Mouse (Mus musculus) monocyte, adult 2 months (primary cell): ENCODE measurements around the gene Crabp2.

Experiments used
- DNase-seq, 2 experiments: peaks; one replicate each; pipeline ENCODE4 v3.0.0; 2022; ENCODE audit warnings: low spot score in 2 of 2, low read depth in 1 of 2

The Crabp2 gene

DNA sequence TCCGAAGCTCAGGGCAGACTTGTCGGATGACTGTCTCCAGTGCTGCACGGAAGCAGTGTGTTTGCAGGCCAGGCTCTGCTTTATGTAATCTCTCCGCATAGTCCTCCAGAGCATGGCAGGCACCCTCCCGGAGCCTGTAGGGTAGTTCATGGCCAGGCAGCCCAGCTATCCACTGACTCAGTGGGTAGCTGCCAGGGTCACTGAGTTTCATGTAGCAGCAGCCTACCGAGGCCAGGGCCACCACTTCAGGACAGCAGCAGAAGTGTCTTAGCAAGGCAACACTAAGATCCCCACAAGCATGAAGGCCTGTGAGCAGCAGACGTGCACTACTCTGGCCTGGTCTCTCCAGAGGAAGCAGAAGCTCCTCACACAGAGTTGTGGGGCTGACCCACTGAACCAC, 23.5 kb upstream of the Crabp2 start:
- no peak for DNase-seq

DNA sequence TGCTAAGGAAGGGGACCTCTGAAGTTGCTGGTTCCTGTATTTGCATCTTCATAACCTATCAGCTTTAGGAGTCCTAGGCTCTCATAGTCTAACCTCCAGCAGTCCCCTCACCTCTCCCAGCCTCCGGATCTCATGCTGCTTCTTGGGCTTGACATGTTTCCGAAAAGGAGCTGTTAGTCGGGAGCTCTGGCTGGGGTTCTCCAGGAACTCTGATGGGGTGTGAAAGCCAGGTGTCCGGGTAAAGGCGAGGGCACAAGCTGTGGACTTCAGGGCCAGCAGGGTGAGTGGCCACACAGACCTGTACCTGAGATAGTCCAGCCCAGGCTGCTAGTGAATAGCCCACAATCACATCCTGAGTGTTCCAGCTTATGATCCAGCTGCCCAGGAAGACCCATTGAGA, 21.0 kb upstream of the Crabp2 start:
- DNase-seq: no peak

DNA sequence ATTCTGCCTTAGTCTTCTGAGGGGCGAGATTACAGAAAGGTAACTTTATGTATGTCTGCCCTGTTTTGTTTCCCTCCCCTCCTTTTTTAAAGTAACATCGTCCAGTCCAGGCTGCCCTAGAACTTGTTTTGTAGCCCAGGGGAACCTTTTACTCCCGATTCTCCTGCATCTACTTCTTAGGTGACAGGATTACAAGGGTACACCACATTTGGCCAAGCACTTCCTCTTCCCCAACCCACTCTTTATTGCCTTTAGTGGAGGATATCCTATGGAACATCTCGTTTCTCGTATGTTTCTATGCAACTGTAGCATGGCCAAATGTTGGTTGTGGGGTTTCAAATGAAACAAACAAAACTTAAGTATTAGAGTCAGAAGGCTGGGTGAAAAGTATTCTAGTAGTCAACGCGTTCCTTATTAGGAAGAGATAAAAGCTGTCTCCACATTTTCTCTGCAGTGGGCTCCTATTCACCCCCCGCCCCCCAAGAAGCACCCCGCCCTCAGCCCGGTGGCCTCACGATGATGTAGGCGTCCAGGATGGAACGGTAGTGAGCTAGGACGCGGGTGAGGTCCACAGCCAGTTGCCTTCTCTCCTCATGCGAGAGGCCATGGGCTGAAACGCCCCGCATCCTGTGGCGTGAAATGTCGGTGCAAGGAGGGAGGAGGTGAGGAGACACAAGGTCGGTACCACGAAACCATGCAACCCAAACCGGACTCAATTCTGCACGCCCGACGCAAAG, 19.0 kb upstream of the Crabp2 start:
- DNase-seq: no peak

DNA sequence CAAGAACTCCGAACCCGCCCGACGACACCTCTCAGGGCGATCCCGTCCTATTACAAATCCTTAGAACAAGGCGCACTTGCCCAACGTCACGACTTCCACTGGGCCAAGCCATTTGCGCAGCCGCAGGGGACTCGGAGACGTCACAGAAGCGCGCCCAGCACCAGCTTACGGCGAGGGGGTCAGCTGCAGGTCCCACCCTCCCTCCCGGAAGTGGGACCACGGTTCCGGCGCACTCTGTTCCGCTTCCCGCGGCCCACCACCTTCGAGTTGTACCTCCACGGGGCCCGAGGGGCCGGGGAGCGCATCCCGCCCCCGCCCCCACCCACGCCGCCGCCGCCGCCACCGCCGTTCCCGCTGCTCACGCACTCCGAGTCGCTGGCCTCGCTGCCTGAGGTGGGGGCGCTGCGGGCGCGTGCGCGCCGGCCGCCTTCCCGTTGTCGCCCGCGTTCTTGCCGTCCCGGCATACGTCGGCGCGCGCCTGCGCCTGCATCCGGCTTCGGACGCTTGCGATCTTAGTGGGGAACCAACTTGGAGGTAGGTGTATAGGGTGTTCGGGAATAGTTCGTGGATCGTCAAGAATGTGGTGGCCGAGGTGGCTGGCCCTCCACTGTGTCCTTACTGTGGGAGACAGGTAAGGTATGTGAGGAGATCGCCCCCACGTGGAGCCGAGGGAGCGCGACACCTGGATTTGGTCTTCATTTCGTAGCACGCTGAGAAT, 18.2 kb upstream of the Crabp2 start, which contains the start of the genes Isg20l2 and Rrnad1:
Gene Isg20l2 (plus strand): TSS at position 237 of the 718 bp plus-strand sequence.
Gene Rrnad1 (minus strand): TSS at position 640 of the 718 bp plus-strand sequence.
- DNase-seq: peak; percentile 84 to 93

DNA sequence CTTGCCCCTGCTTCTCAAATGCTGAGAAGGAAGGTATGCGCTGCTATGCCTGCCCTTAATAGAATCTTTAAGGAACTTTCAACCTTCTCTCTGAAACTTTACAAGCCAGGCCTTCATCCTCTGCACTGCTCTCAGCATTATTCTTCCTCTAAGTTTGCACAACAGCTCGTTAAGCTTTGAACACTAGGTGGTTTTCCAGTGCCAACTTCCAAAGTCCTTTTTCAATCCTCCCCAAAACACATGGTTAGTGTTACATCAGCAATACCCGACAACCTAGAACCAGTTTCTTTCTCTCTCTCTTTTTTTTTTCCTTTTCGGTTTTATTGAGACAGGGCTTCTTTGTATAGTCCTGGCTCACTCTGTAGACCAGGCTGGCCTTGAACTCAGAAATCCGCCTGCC, 14.4 kb upstream of the Crabp2 start:
- no peak for DNase-seq

DNA sequence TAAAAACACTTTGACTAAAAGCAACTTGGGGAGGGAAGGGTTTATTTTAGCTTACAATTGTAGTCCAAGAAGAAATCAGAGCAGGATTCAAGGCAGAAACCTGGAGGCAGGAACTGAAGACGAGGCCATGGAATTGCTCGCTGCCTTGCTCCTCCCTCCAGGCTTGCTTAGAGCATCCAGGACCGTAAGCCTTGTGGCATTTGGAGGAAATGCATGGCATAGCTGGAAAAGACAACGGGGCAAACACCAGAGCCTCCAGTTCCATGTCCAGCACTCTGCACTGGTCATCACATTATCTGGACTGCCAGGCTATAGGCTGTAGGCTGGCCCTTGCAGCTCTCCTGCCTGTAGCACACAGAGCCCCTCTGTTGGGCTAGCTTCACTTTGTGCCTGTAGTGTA, 14.0 kb upstream of the Crabp2 start:
- DNase-seq: no peak

DNA sequence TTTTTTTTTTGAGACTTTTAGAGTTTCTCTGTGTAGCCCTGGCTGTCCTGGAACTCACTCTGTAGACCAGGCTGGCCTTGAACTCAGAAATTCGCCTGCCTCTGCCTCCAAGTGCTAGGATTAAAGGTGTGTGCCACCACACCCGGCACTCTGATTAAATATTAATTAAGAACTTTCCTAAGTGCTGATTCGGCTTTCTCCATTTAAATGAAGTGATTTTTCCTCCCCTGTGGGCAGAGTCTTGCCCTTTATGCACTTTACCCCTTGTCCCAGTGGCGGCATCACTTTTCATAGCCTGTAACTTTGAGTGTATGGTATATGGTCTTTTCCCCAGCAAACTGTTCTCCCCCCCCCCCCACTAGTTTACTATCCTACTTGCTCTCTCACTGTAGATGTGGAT, 13.3 kb upstream of the Crabp2 start:
- DNase-seq: no peak

DNA sequence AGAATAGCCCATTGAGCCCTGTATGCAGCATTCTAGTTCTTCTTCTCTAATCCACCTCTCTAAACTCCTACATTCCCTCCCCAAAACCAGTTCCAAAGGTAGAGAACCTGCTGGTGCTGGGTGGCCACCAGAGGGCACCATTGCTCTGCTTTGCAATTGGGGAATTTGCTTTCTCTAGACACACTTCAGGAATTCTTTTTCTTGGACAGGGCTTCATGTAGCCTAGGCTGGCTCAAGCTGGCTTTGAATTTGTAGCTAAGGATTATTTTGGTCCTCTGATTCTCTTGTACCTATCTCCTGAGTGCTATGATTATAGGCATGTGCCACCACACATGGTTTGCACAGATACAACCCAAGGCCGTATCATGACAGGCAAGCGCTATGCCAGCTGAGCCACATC, 12.7 kb upstream of the Crabp2 start:
- DNase-seq: no peak

DNA sequence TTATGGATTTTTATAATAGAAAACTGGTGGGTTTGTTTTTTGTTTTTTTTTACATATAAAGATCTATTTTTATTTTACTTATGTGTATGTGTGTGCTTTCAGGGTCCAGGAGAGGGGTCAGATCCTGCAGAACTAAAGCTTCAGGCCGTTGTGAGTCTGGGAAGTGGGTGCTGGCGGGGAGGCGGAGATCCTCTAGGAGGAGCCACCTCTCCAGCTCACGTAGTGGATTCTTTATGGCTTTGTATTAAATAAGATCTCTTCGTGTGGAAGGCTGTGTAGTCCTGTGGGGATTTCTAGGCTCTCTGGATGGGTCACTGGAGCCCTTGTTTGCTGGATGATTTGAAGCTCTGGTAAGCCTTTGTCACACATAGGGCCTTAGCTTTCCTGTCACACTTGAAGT, 7.9 kb upstream of the Crabp2 start:
- DNase-seq: no peak

DNA sequence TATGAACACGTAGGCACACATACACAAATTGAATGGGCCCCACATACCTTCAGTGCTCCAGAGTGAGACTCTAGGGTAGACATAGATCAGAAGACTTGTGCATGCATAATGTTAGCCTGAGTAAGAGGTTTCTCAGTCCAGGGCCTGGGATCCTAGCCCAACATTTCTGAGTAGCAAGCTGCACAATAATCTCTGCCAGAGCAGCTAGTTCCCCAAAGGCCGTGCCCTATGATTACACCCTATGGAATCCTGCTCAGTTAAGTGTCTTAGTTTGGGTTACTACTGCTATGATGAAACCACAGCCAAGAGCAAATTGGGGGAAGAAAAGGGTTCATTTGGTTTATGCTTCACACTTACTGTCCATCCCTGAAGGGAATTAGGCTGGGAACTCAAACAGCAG, 6.0 kb upstream of the Crabp2 start:
- no peak for DNase-seq

DNA sequence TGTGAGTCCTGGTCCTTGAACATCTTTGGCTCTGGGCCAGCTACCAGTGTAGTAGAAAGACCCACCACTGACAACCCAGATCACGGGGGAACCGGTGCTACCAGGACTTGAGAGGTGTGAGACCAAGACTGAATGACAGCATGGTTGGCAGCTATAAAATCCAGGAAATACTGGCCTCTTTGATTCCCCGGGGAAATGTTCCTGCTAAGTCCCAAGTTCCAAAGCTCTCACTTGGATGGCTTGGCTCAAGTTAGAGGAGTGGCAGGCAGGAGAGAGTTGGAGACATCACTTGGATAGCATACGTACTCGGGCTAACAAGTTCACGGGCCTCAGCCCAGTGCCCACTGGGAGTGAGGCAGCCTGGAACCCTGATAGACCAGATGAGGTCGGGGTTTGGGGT, 4.9 kb upstream of the Crabp2 start:
- no peak for DNase-seq

DNA sequence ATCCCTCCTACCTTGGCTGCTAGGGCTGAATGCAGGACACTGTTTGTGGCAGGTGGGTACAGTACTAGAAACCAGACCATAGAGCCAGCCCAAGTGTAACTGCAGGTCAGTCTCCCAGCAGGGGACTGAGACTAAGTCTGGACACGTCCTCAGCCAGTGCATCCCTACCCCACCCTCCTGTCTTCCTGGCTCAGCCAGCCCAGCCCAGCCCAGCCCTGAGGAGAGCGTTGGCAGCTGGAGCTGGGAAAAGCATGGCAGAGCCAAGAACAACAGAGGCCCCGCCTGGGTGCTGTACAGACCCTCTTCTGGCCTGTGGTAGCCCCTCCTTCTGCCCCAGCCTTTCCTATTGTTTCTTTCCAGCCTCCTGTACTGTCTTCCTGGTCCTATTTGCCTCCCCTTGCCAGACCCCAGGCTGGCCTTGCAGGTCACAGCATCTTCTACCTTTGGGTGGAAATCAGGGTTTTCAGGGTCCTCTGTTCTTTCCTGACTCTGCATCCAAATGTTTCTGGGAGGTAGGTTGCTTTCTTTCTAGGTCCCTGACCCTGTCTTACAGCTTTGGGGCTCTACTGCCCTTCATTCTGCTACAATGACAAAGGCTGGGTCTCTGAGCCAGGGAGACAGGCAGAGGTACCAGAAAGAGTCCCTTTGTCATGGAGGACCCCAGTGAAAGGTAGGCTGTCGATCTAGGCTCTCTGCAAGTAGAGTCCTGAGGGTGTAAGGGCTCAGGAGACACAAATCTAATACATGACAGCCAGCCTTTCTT, 3.4 kb upstream of the Crabp2 start:
- no peak for DNase-seq

DNA sequence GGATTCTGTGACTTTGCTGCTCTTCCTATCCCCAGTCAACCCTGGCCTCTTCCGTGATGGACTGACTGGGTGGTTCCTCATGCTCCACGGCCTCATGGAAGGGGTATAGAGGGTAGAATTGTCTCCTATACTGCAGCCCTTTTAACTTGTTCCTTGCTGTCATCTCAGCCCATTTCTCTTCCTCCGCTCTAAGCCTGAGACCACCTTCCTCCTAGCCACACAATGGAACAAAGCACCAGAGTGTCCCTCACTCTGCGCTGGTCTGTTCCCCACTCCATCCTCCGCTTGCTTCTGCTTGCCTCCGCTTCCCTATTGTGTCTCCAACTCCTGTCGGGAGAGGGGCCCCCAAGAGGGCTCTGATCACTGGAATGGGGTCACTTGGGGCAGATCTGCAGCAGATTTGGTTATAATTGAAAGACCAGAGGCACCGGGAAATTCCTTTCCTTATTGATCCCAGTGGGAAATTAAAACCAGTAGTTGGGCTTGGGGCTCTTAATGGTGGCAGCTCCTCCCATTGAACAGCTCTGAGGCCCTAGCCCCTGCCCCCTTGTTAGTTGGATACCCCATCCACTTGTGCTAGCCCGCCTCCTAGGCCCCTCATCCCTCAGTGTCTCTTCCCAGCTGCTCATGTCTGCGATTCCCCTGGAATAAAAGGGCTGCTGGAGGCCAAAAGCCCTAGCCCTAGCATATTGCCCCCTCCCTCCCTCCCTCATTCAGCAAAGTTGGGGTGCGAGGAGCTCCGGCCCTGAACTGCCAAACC, 2.5 kb upstream of the Crabp2 start:
- DNase-seq: no peak

DNA sequence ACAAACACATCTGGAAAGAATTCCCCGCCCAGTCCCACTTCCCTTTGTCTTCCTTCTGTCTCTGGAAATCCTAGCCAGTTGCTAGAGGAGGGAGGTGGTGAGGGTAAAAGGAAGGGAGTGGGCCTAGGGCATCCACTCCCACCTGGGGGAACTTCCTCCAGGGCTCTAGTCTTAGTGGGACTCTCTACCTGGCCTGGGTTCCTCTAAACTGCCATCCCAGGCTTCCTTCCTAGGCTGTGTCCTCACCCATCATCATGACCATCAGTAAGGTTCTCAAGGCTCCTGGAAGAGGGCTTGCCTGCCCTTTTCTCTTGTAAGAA, 2.0 kb upstream of the Crabp2 start:
- DNase-seq: no peak

DNA sequence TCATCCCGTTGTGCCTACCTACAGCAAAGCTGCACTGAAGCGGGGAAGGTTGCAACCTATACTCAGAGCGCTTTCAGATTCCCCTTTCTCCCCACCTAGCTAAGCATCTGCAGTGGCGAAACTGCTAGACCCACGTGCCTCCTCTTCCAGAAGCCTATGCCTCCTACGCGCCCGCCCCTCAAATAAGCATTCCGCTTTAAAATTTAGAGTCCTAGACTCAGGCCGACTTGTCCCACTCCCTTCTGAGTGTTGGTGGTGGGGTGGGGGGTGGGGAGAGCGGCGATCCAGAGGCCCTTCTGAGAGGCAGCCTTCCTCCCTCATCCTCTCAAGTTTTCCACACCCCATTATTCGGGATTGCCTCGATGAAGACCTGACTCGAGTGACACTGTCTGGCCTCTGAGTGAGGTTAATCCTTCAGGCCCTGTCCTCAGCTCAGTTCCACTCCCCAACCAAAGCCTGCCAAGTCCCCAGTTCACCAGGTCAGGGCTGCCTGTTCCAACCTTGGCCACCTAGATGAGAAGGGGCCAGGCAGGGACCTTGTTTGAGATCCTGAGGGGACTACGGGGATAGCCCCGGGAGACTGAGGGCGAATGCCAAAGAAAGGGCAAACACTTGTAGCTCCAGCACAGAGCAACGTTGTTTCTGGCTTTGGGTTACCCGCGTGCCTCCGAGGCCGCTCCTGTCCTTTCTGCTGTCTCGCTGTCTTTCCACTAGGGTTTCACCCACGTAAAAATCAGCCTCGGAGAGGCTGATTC, 1.2 kb upstream of the Crabp2 start:
- DNase-seq: no peak

DNA sequence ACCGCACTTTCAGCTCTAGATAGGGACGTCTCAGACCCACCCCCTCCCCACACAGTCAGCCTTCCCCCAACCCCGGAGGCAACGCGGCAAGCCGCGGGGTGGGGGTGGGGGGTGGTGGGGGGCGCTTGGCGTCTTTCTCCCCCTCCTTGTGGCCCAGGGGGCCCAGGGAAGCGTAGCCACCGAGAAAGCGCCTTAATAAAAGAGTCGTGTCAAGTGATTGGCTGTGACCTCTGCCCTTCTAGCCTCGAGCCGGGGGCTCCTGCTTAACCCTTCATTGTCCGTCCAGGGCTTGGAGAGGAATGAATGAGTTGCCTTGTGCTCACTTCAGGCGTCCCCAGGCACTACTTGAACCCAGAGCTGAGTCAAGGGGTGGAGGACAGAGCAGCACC, 661 bp upstream of the Crabp2 start:
- DNase-seq: no peak

DNA sequence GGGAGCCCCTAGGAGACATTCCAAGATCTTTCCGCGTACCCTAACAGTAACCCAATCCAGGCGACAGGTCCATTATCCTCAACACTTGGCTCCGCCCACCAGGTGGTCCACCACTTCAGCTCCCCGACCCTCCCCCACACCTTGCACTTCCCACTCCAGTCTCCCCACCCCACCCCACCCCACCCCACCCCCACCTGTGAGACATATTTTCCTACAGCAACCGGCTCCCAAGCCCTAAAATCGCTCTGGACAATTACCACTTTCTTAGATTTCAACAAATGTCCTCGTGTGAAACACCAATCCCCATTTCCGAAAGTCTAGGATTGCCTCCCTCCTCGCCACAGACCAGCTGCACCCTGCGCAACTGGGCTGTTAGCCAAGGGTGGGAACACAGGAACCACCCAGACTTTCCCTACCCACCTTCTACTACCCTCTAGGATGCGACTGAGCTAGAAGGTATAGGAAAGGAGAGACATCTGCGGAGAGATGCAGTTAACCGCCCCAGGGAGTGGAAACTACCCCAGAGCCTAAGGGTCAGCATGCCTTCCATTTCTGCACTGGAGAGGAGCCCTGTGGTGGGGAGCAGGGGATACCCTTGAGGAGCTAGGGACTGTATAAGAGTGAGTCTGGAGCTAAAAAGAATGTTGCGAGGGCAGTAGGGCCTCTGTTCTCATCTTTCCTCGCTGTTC, 944 bp downstream of the Crabp2 start:
- DNase-seq: no peak

DNA sequence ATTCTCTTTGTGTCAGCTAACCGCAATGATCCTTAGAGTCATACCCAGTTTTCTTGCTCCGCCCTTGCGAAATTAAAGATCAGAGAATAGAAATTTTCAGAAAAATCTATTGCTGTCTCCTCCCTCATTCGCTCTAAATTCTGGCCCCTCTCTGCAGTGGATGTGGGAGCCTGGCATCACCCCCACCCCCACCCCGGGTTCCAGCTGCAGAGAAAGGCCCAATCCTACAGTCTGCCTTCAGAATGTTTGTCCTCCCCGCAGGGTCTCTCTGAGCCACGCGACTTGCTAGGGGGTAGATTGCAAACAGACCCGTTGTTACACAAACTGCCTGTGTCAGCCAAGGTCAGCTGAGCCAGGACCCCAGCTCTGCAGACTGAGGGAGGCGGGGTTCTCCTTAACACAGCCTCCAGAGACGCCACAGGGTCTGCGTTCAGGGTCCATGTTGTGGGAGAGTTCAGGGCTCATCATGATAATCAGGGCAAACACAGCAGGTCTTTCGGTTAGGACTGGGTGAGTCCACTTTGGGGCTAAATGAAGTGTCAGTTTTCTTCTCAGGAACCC, 1.6 kb downstream of the Crabp2 start:
- no peak for DNase-seq

DNA sequence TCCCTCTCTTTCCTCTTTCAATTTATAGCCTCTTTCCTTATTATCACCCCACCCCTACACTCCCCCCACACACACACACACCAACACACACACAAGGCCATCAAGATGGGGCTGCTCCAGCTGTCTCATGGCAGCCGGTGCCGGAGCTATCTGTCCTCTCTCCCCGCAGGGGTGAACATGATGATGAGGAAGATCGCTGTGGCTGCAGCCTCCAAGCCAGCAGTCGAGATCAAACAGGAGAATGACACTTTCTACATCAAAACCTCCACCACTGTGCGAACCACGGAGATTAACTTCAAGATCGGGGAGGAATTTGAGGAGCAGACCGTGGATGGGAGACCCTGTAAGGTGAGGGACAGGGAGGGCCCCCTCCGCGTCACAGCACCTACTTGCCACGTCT, 3.5 kb downstream of the Crabp2 start:
- no peak for DNase-seq

DNA sequence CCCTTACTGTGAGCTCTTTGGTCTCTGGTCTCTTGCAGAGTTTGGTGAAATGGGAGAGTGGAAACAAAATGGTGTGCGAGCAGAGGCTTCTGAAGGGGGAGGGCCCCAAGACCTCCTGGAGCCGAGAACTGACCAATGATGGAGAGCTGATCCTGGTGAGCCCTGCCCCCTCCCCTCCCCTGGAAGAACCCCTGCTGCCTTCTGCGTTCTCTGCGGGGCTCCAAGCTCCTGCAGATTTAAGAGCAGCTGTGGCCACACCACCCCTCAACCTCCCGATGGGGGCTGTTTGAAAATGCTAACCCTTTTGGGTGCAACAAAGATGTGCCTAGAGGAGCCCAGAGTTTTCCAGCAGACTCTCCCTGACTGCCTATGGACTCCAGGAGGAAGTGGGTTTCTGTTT, 4.0 kb downstream of the Crabp2 start:
- DNase-seq: no peak
